In the genomic region with DNA sequence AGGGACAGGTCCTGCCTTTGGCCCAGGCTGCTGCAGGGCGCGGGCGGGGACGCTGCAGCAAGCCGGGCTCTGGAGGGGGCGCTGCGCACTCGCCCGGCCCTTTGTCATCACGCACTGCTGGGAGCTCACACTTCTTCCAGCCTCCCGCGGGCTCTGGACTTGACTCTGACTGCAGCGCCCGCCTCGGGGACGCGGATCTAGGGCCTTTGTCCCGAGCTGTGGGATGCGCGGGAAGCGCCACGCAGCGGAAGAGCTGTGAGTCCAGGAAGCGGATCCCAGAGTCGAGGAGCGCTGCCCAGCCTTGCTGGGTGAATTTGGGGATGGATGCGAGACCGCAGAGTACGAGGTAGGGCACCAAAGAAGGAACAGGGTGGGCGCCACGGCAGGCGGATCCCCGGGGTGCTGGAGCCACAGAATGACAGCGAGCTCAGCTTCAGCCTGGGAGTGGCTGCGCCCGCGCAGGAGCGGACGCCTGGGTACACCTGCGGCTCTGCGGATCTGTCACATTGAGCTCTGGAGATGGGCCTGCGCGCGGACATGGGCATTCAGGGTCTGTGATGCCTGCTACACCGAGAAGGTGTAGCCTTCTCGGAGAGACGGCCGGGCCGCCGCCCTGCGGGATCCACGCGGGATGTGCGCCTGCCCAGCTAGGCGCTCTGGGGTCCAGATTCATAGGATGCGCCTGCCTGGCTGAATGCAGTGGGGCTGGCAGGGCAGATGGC, we compare ENCODE assay signal across 8 mouse cellular contexts. TPM values are rescaled to one million over a fixed set of nuclear protein-coding genes. Genes with fewer than 3 reads are reported as not detected.
DNase-seq lines count a peak whose midpoint lies in the region; ATAC-seq and TF ChIP-seq lines count a peak whose summit lies in the region.

Add2 (plus strand) TSS at position 81 of the 722 bp plus-strand sequence.

- peak within 1 kb of the TSS; percentile 5 for H3K4me3 ChIP-seq in lung, adult 2 months (replicated peaks; ENCODE audit: extremely low read depth, low read depth, low read length)
- H3K4me3 ChIP-seq in stomach, postnatal 0 days (ENCODE audit: low read depth, low read length): peak within 1 kb of the TSS; percentile 40

- no peak within 1 kb of the TSS for H3K27ac ChIP-seq in stomach, postnatal 0 days (replicated peaks)

- no peaks in the 10 kb centered on the region for H3K36me3 ChIP-seq in stomach, postnatal 0 days (ENCODE audit: control insufficient read depth, insufficient read depth, low read length)

- peak within 1 kb of the TSS; percentile 35 for H3K9ac ChIP-seq in stomach, postnatal 0 days (ENCODE audit: low read length)

- H3K9me3 ChIP-seq in stomach, postnatal 0 days (ENCODE audit: control insufficient read depth, low read length): no peaks in the 10 kb centered on the region

- no peak for TF ChIP-seq EP300 in stomach, postnatal 0 days (optimal IDR thresholded peaks at IDR 0.05)

- peak; percentile 65 for ATAC-seq in frontal cortex, adult (ENCODE audit: low TSS enrichment)
- peak; percentile 61 for ATAC-seq in stomach, postnatal 0 days (ENCODE audit: low FRiP score, low TSS enrichment)
- no peak for ATAC-seq in granulocyte monocyte progenitor cell, adult 5-6 weeks (replicated peaks; ENCODE audit: poor library complexity, severe bottlenecking)

- peaks cover 8% of the 10 kb centered on the region; the same call in 1 of the 2 replicates for H3K27me3 ChIP-seq in stomach, postnatal 0 days (ENCODE audit: control insufficient read depth, insufficient read depth, low read length)

- peak within 1 kb of the TSS; percentile 68 for H3K4me2 ChIP-seq in stomach, postnatal 0 days (replicated peaks; ENCODE audit: low read depth)

- no peak for TF ChIP-seq CTCF in lung, adult 2 months (IDR thresholded peaks at IDR 0.05; ENCODE audit: insufficient read depth, low read length)
- TF ChIP-seq CTCF in stomach, postnatal 0 days (IDR thresholded peaks at IDR 0.05; ENCODE audit: low read depth): peak; percentile 53; the same call in 1 of the 2 replicates

- H3K4me1 ChIP-seq in lung, adult 2 months (ENCODE audit: control insufficient read depth, insufficient read depth, low read length): peaks cover 3% of the 10 kb centered on the region; the same call in 1 of the 2 replicates
- 0 out of 2 replicates have a peak, but pooled peaks cover 3% of the 10 kb centered on the region for H3K4me1 ChIP-seq in stomach, postnatal 0 days (replicated peaks; ENCODE audit: control insufficient read depth, insufficient read depth)

- 3% methylated on average over 56 of the region's 56 CpGs for WGBS in lung, adult 2 months
- WGBS in stomach, postnatal 0 days: 2% methylated on average over 56 of the region's 56 CpGs

- no peak for DNase-seq in lung, adult 2 months
- no peak for DNase-seq in lung, postnatal 14 days
- DNase-seq in cerebellum, postnatal 14 days: peak; percentile 77 to 79
- DNase-seq in layer of hippocampus, adult 8-10 months (ENCODE audit: low spot score in 2 of 2): peak in 1 of 2 experiments; percentile 66
- peak; percentile 82 for DNase-seq in mesoderm, embryonic 11.5 days (ENCODE audit: low read depth, low spot score)
- DNase-seq in stomach, postnatal 0 days (ENCODE audit: low spot score): peak; percentile 27

- TF ChIP-seq POLR2A in lung, adult 2 months (IDR thresholded peaks at IDR 0.05; ENCODE audit: borderline replicate concordance, extremely low read depth, low read depth, low read length): no peak

RNA-seq across cellular contexts. Expression of gene Add2, which starts in this region (rescaled TPM):
- polyA plus RNA-seq in lung, adult 2 months (2012; rRNA removed): 0.17 and 0.80 TPM in 2 replicates
- 100 to 1,000 TPM; 231 to 268 (median 258) TPM for total RNA-seq in layer of hippocampus, adult 8-10 months (2022)
- polyA plus RNA-seq in stomach, postnatal 0 days (2015; fragmentation: Nextera tagmentation; extraction: Ambion mirVana): 1.6 and 2.1 TPM in 2 replicates
- 0.21 TPM in 1 of 2 replicates, not detected in the other for total RNA-seq in granulocyte monocyte progenitor cell, adult 5-6 weeks (2014; fragmentation: Nextera tagmentation)
- total RNA-seq in granulocyte monocyte progenitor cell, adult 5-6 weeks (2017): 0.22 and 1.5 TPM in 2 replicates

Comparison
In these comparisons a context has a peak if more than half of its experiments do, and no peak if none do; other contexts are left out.
1. RNA of gene Add2 (total RNA-seq): 231 to 268 TPM in layer of hippocampus, adult 8-10 months; 0.21 to 1.5 TPM in granulocyte monocyte progenitor cell, adult 5-6 weeks; every median in the first group is over 10 times any median in the second.
2. DNase-seq: peak in cerebellum, postnatal 14 days (2 of 2), mesoderm, embryonic 11.5 days (single experiment) and stomach, postnatal 0 days (single experiment); none in lung, adult 2 months (single experiment) and lung, postnatal 14 days (single experiment).